Mouse (Mus musculus): ENCODE results near the gene Clspn. TPM values are rescaled to one million over a fixed set of nuclear protein-coding genes. Genes with fewer than 3 reads are reported as not detected.

Gene Clspn
- total and polyA plus RNA-seq, 3 experiments: 11.1 to 94.0 (median 81.4) TPM

GRCm38 (mm10) chr4:126552136-126552535 lies 4.6 kb upstream of the Clspn start:
- Histone ChIP-seq H3K36me3 (replicated peaks) (no peaks in the 10 kb centered on the region), H3K4me1 (ENCODE audit: insufficient read depth, low read depth, low read length) (peaks cover 8% of the 10 kb centered on the region), H3K27me3 (ENCODE audit: insufficient read depth, low read length) (peaks cover 7% of the 10 kb centered on the region), H3K9me3 (replicated peaks) (no peaks in the 10 kb centered on the region), H3K4me3 (ENCODE audit: low read depth, low read length) (no peak overlapping the region)
- DNase-seq (ENCODE audit: low spot score): no peak
- no peak for TF ChIP-seq TAL1 (conservative IDR thresholded peaks at IDR 0.05; ENCODE audit: low read depth, low read length)
- TF ChIP-seq POLR2AphosphoS5 (IDR thresholded peaks at IDR 0.05; ENCODE audit: insufficient replicate concordance, low read depth, low read length): no peak
- no peak for TF ChIP-seq CTCF (IDR thresholded peaks at IDR 0.05; ENCODE audit: low read depth, low read length)
- TF ChIP-seq GATA2 (IDR thresholded peaks at IDR 0.05; ENCODE audit: borderline replicate concordance, low read depth, low read length): no peak
- TF ChIP-seq GATA1 (IDR thresholded peaks at IDR 0.05; ENCODE audit: borderline replicate concordance, low read length): no peak
- ATAC-seq (ENCODE audit: extremely low read depth, insufficient number of reproducible peaks, low FRiP score, poor library complexity, severe bottlenecking): no peak

- peaks cover under 1% of the 10 kb centered on the region for H3K36me3 ChIP-seq (replicated peaks)
- TF ChIP-seq CTCF (IDR thresholded peaks at IDR 0.05; ENCODE audit: low read depth, low read length) (no peak), GATA1 (IDR thresholded peaks at IDR 0.05; ENCODE audit: borderline replicate concordance, low read length) (no peak), GATA2 (IDR thresholded peaks at IDR 0.05; ENCODE audit: borderline replicate concordance, low read depth, low read length) (no peak), POLR2AphosphoS5 (IDR thresholded peaks at IDR 0.05; ENCODE audit: insufficient replicate concordance, low read depth, low read length) (no peak), TAL1 (conservative IDR thresholded peaks at IDR 0.05; ENCODE audit: low read depth, low read length) (no peak)
- ATAC-seq (ENCODE audit: extremely low read depth, insufficient number of reproducible peaks, low FRiP score, poor library complexity, severe bottlenecking): no peak
- no peak overlapping the region for H3K4me3 ChIP-seq (ENCODE audit: low read depth, low read length)
- H3K9me3 ChIP-seq (replicated peaks): no peaks in the 10 kb centered on the region
- H3K4me1 ChIP-seq (ENCODE audit: insufficient read depth, low read depth, low read length): peaks cover 9% of the 10 kb centered on the region
- peaks cover 7% of the 10 kb centered on the region for H3K27me3 ChIP-seq (ENCODE audit: insufficient read depth, low read length)
- no peak for DNase-seq (ENCODE audit: low spot score)
Measured at GRCm38 (mm10) chr4:126553105-126553504, 3.6 kb upstream of the Clspn start.

- Histone ChIP-seq H3K4me3 (ENCODE audit: low read depth, low read length) (no peak overlapping the region), H3K9me3 (replicated peaks) (no peaks in the 10 kb centered on the region), H3K27me3 (ENCODE audit: insufficient read depth, low read length) (peaks cover 7% of the 10 kb centered on the region), H3K36me3 (replicated peaks) (peaks cover 4% of the 10 kb centered on the region), H3K4me1 (ENCODE audit: insufficient read depth, low read depth, low read length) (peaks cover 14% of the 10 kb centered on the region)
- ATAC-seq (ENCODE audit: extremely low read depth, insufficient number of reproducible peaks, low FRiP score, poor library complexity, severe bottlenecking): no peak
- TF ChIP-seq TAL1 (conservative IDR thresholded peaks at IDR 0.05; ENCODE audit: low read depth, low read length) (no peak), CTCF (IDR thresholded peaks at IDR 0.05; ENCODE audit: low read depth, low read length) (no peak), GATA1 (IDR thresholded peaks at IDR 0.05; ENCODE audit: borderline replicate concordance, low read length) (no peak), GATA2 (IDR thresholded peaks at IDR 0.05; ENCODE audit: borderline replicate concordance, low read depth, low read length) (no peak), POLR2AphosphoS5 (IDR thresholded peaks at IDR 0.05; ENCODE audit: insufficient replicate concordance, low read depth, low read length) (no peak)
- no peak for DNase-seq (ENCODE audit: low spot score)
Measured at GRCm38 (mm10) chr4:126553685-126554084, 3.0 kb upstream of the Clspn start.

- Histone ChIP-seq H3K4me1 (ENCODE audit: insufficient read depth, low read depth, low read length) (peaks cover 18% of the 10 kb centered on the region), H3K4me3 (ENCODE audit: low read depth, low read length) (no peak overlapping the region), H3K36me3 (replicated peaks) (peaks cover 8% of the 10 kb centered on the region), H3K27me3 (ENCODE audit: insufficient read depth, low read length) (peaks cover 7% of the 10 kb centered on the region), H3K9me3 (replicated peaks) (no peaks in the 10 kb centered on the region)
- TF ChIP-seq GATA1 (IDR thresholded peaks at IDR 0.05; ENCODE audit: borderline replicate concordance, low read length): no peak
- ATAC-seq (ENCODE audit: extremely low read depth, insufficient number of reproducible peaks, low FRiP score, poor library complexity, severe bottlenecking): no peak
- DNase-seq (ENCODE audit: low spot score): peak; percentile 20
Measured at GRCm38 (mm10) chr4:126554462-126554861, 2.3 kb upstream of the Clspn start.

- no peak overlapping the region for H3K4me3 ChIP-seq (ENCODE audit: low read depth, low read length)
- ATAC-seq (ENCODE audit: extremely low read depth, insufficient number of reproducible peaks, low FRiP score, poor library complexity, severe bottlenecking): peak; percentile 87
- H3K9me3 ChIP-seq (replicated peaks): no peaks in the 10 kb centered on the region
- peaks cover 39% of the 10 kb centered on the region for H3K4me1 ChIP-seq (ENCODE audit: insufficient read depth, low read depth, low read length)
- TF ChIP-seq GATA2 (IDR thresholded peaks at IDR 0.05; ENCODE audit: borderline replicate concordance, low read depth, low read length) (no peak), CTCF (IDR thresholded peaks at IDR 0.05; ENCODE audit: low read depth, low read length) (no peak), TAL1 (conservative IDR thresholded peaks at IDR 0.05; ENCODE audit: low read depth, low read length) (no peak), POLR2AphosphoS5 (IDR thresholded peaks at IDR 0.05; ENCODE audit: insufficient replicate concordance, low read depth, low read length) (no peak), GATA1 (IDR thresholded peaks at IDR 0.05; ENCODE audit: borderline replicate concordance, low read length) (no peak)
- DNase-seq (ENCODE audit: low spot score): peak; percentile 44
- no peaks in the 10 kb centered on the region for H3K27me3 ChIP-seq (ENCODE audit: insufficient read depth, low read length)
- H3K36me3 ChIP-seq (replicated peaks): peaks cover 77% of the 10 kb centered on the region
Measured at GRCm38 (mm10) chr4:126563798-126564197, 7.1 kb downstream of the Clspn start.

GRCm38 (mm10) chr4:126567243-126567642 lies 10.5 kb downstream of the Clspn start:
- ATAC-seq (ENCODE audit: extremely low read depth, insufficient number of reproducible peaks, low FRiP score, poor library complexity, severe bottlenecking): no peak

More at GRCm38 (mm10) chr4:126567243-126567642, 10.5 kb downstream of the Clspn start:
- H3K4me3 ChIP-seq (ENCODE audit: low read depth, low read length): no peak overlapping the region
- DNase-seq (ENCODE audit: low spot score): no peak
- H3K4me1 ChIP-seq (ENCODE audit: insufficient read depth, low read depth, low read length): peaks cover 24% of the 10 kb centered on the region
- peaks cover 88% of the 10 kb centered on the region for H3K36me3 ChIP-seq (replicated peaks)
- no peaks in the 10 kb centered on the region for H3K27me3 ChIP-seq (ENCODE audit: insufficient read depth, low read length)
- TF ChIP-seq TAL1 (conservative IDR thresholded peaks at IDR 0.05; ENCODE audit: low read depth, low read length) (no peak), POLR2AphosphoS5 (IDR thresholded peaks at IDR 0.05; ENCODE audit: insufficient replicate concordance, low read depth, low read length) (no peak), CTCF (IDR thresholded peaks at IDR 0.05; ENCODE audit: low read depth, low read length) (no peak), GATA2 (IDR thresholded peaks at IDR 0.05; ENCODE audit: borderline replicate concordance, low read depth, low read length) (no peak), GATA1 (IDR thresholded peaks at IDR 0.05; ENCODE audit: borderline replicate concordance, low read length) (no peak)
- no peaks in the 10 kb centered on the region for H3K9me3 ChIP-seq (replicated peaks)

All from G1E (cell line).